Mouse (Mus musculus) bone marrow, adult 2 months (tissue): ENCODE results near the gene Rtf1.
A peak's percentile ranks its signal among the peaks of the same experiment; 100 is the strongest.

ENCODE experiments used
- CTCF ChIP-seq: fragments of 200-500 bp; IDR thresholded peaks from 2 replicates; pipeline ENCODE4 v1.5.1; 2011; ENCODE audit warnings: low read length, control low read depth; ENCODE audit not compliant: control insufficient read depth, insufficient read depth
- POLR2A ChIP-seq: fragments of 200-500 bp; IDR thresholded peaks from 2 replicates; pipeline ENCODE4 v1.6.1; 2011; ENCODE audit warnings: low read depth, mild to moderate bottlenecking, control low read depth, low read length, borderline replicate concordance; ENCODE audit not compliant: control insufficient read depth

- TF ChIP-seq POLR2A, result no peak
- TF ChIP-seq CTCF, result peak; percentile 26; the same call in 1 of the 2 replicates
These were observed 92.4 kb downstream of the Rtf1 start for GRCm38 (mm10) chr2:119767246-119767645.
